Comparison of ENCODE assay signal across 13 mouse cellular contexts in the genomic region with DNA sequence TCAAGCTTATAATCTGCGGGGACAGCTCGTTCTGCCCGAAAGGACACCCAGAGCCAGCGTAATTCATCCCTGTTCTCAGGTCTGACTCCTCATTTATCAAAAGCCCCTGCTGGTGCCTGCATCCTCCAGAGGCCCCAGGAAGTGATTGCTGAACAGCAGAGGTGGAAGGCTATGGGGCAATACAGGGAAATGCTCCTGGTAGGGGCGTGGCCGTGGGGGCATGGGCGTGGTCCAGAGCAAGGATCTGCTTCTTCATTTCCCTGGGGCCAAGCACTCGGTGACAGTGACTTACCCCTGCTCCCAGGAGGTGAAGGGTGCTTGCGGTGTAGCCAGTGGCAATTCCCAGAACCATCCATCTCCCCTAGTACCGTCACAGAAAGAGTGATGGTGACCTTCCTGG.
DNase-seq lines count a peak whose midpoint lies in the region; ATAC-seq lines count a peak whose summit lies in the region.
"Had no signal": no experiment of that assay in that cellular context is flagged by ENCODE, and none has a peak within 500 bp of the region (broad histone marks: within the 10 kb centered on the region; RNA-seq: fewer than 3 reads in every experiment).

No protein-coding gene starts in this region.

- no peak overlapping the region for H3K4me3 ChIP-seq in hindbrain, embryonic 11.5 days (ENCODE audit: low read depth, low read length)
- no peak overlapping the region for H3K4me3 ChIP-seq in hindbrain, embryonic 16.5 days (ENCODE audit: low read length)
- H3K4me3 ChIP-seq in limb, embryonic 10.5 days, result no peak overlapping the region
- H3K4me3 ChIP-seq: limb, embryonic 12.5 days had no signal

- H3K4me2 ChIP-seq in hindbrain, embryonic 11.5 days (replicated peaks; ENCODE audit: low read depth, low read length), result no peak overlapping the region
- H3K4me2 ChIP-seq in hindbrain, embryonic 16.5 days (ENCODE audit: low read length), result no peak overlapping the region
- H3K4me2 ChIP-seq: heart, embryonic 11.5 days; limb, embryonic 12.5 days; midbrain, embryonic 11.5 days had no signal

- H3K27ac ChIP-seq in hindbrain, embryonic 11.5 days (ENCODE audit: low read depth, low read length), result peak overlapping the region; percentile 1; the same call in 1 of the 2 replicates
- no peak overlapping the region for H3K27ac ChIP-seq in hindbrain, embryonic 16.5 days (ENCODE audit: low read depth, low read length)
- peak overlapping the region; percentile 10; the same call in 1 of the 2 replicates for H3K27ac ChIP-seq in limb, embryonic 10.5 days
- H3K27ac ChIP-seq: limb, embryonic 12.5 days had no signal

- 49% methylated on average over 10 of the region's 10 CpGs for WGBS in hindbrain, embryonic 11.5 days
- WGBS in hindbrain, embryonic 16.5 days, result 55% methylated on average over 10 of the region's 10 CpGs
- 26% methylated on average over 10 of the region's 10 CpGs for WGBS in limb, embryonic 10.5 days

- no peaks in the 10 kb centered on the region for H3K9me3 ChIP-seq in hindbrain, embryonic 11.5 days (ENCODE audit: control insufficient read depth, low read length)
- H3K9me3 ChIP-seq in hindbrain, embryonic 16.5 days (ENCODE audit: control insufficient read depth, low read length), result no peaks in the 10 kb centered on the region
- H3K9me3 ChIP-seq in limb, embryonic 10.5 days (replicated peaks), result no peaks in the 10 kb centered on the region
- H3K9me3 ChIP-seq: limb, embryonic 12.5 days had no signal

- H3K27me3 ChIP-seq in hindbrain, embryonic 11.5 days (ENCODE audit: control insufficient read depth, insufficient read depth, low read length), result no peaks in the 10 kb centered on the region
- H3K27me3 ChIP-seq in hindbrain, embryonic 16.5 days (replicated peaks; ENCODE audit: control insufficient read depth, insufficient read depth, low read length), result no peaks in the 10 kb centered on the region
- H3K27me3 ChIP-seq in limb, embryonic 10.5 days (ENCODE audit: low read depth, poor library complexity, severe bottlenecking), result peaks cover 55% of the 10 kb centered on the region

- H3K4me1 ChIP-seq in hindbrain, embryonic 11.5 days (replicated peaks; ENCODE audit: control insufficient read depth, insufficient read depth, low read length), result peaks cover 27% of the 10 kb centered on the region
- peaks cover 40% of the 10 kb centered on the region for H3K4me1 ChIP-seq in hindbrain, embryonic 16.5 days (ENCODE audit: control insufficient read depth, insufficient read depth, low read depth, low read length)
- H3K4me1 ChIP-seq in limb, embryonic 10.5 days, result peaks cover 83% of the 10 kb centered on the region

- no peak for DNase-seq in hindbrain, embryonic 11.5 days (ENCODE audit: low spot score)
- peak; percentile 41 for DNase-seq in ZHBTc4 (ENCODE audit: low read depth, low spot score)
- no peak for DNase-seq in limb, embryonic 10.5 days (ENCODE audit: low spot score)
- peak; percentile 65 to 71 for DNase-seq in lung, postnatal 4 days
- no peak for DNase-seq in layer of hippocampus, adult 9-10 months (ENCODE audit: low spot score)
- DNase-seq in Muller cell, postnatal 12 days (ENCODE audit: inconsistent ontology term), result no peak
- DNase-seq in embryo, embryonic 11 days, result no peak
- DNase-seq: cerebellum, adult 9-10 months had no signal

- H3K36me3 ChIP-seq in hindbrain, embryonic 11.5 days (ENCODE audit: control insufficient read depth, insufficient read depth, low read length), result no peaks in the 10 kb centered on the region
- no peaks in the 10 kb centered on the region for H3K36me3 ChIP-seq in hindbrain, embryonic 16.5 days (ENCODE audit: control insufficient read depth, insufficient read depth, low read length)
- H3K36me3 ChIP-seq in limb, embryonic 10.5 days, result no peaks in the 10 kb centered on the region
- H3K36me3 ChIP-seq: limb, embryonic 12.5 days had no signal

- no peak for ATAC-seq in hindbrain, embryonic 11.5 days (ENCODE audit: low FRiP score)
- no peak for ATAC-seq in hindbrain, embryonic 16.5 days
- ATAC-seq: inflammation-experienced regulatory T-cells, adult 6 months had no signal

- H3K9ac ChIP-seq in hindbrain, embryonic 11.5 days (ENCODE audit: low read depth, low read length), result no peak overlapping the region
- no peak overlapping the region for H3K9ac ChIP-seq in hindbrain, embryonic 16.5 days (ENCODE audit: low read depth, low read length)
- H3K9ac ChIP-seq: limb, embryonic 12.5 days had no signal

Comparison
In these comparisons a context has a peak if more than half of its experiments do, and no peak if none do; other contexts are left out.
1. DNase-seq: peak in ZHBTc4 (single experiment) and lung, postnatal 4 days (2 of 2); none in hindbrain, embryonic 11.5 days (single experiment), limb, embryonic 10.5 days (single experiment), layer of hippocampus, adult 9-10 months (single experiment), Muller cell, postnatal 12 days (single experiment) and embryo, embryonic 11 days (single experiment).